Comparison of ENCODE assay signal across 8 mouse cellular contexts in the genomic region with DNA sequence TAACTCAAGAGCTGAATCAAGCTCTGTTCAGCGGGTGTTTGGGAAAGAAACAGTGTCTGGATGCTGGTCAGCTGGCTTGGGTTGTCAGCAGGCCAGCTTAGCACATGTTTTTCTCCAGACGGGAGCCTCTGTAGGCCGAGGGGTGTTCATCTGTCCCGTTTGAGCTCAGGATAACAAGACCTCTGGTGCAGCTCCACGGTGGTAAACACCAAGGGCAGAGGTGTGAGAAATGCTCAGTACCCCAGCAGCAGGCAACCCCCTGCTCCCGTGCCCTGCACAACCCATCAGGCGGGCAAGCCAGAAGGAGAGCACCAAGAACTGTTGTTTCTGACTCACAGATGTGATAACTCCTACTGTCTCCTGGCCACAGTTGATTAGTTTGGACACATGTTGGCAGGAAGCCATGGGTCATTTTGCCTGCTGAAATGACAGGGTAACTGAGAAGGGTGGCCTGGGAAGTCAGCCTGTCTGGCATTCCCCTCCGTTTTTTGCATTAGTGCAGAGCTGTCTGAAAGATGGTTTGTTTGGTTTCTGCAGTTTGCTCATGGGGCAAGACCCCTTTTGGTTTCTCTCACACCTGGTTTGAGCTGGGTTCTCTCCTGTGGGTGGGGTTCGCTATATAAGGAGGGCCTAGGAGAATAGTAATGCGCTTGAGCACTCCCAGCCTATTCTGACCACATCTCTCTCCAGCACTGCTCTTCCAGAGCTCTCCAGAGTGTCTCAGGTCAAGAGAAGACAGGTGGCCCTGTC. TPM values are rescaled to one million over a fixed set of nuclear protein-coding genes. Genes with fewer than 3 reads are reported as not detected.
DNase-seq lines count a peak whose midpoint lies in the region; ATAC-seq and TF ChIP-seq lines count a peak whose summit lies in the region.

No protein-coding gene starts in this region.

- peaks cover 28% of the 10 kb centered on the region for H3K4me1 ChIP-seq in lung, adult 2 months (ENCODE audit: control insufficient read depth, insufficient read depth, low read length)
- H3K4me1 ChIP-seq in embryonic facial prominence, embryonic 14.5 days (ENCODE audit: control insufficient read depth, insufficient read depth, low read length), result peaks cover 42% of the 10 kb centered on the region
- H3K4me1 ChIP-seq in heart, embryonic 12.5 days (replicated peaks), result peaks cover 87% of the 10 kb centered on the region

- H3K36me3 ChIP-seq in embryonic facial prominence, embryonic 14.5 days (ENCODE audit: control insufficient read depth, insufficient read depth, low read length), result no peaks in the 10 kb centered on the region
- peaks cover 24% of the 10 kb centered on the region for H3K36me3 ChIP-seq in heart, embryonic 12.5 days

- peak; percentile 50 to 66 for DNase-seq in lung, adult 18-20 months
- no peak for DNase-seq in lung, adult 2 months
- DNase-seq in embryonic facial prominence, embryonic 14.5 days (ENCODE audit: low spot score), result peak; percentile 75
- peak; percentile 68 to 75 for DNase-seq in kidney, postnatal 4 days
- DNase-seq in lung, postnatal 25 days (ENCODE audit: low spot score), result peak; percentile 54
- DNase-seq in right cerebral cortex, postnatal 10 days (ENCODE audit: low spot score in 2 of 2), result peak; percentile 44 to 71
- DNase-seq in thymus, postnatal 4 days, result no peak

- H3K9ac ChIP-seq in embryonic facial prominence, embryonic 14.5 days (ENCODE audit: low read depth, low read length), result no peak overlapping the region
- H3K9ac ChIP-seq in heart, embryonic 12.5 days, result peak overlapping the region; percentile 46; the same call in 1 of the 2 replicates

- H3K4me2 ChIP-seq in embryonic facial prominence, embryonic 14.5 days (ENCODE audit: low read depth, low read length), result peak overlapping the region; percentile 18; the same call in 1 of the 2 replicates
- peak overlapping the region; percentile 36 for H3K4me2 ChIP-seq in heart, embryonic 12.5 days

- H3K27me3 ChIP-seq in embryonic facial prominence, embryonic 14.5 days (replicated peaks; ENCODE audit: control insufficient read depth, insufficient read depth, low read length), result no peaks in the 10 kb centered on the region
- no peaks in the 10 kb centered on the region for H3K27me3 ChIP-seq in heart, embryonic 12.5 days (replicated peaks)

- peak; percentile 67 for ATAC-seq in embryonic facial prominence, embryonic 14.5 days (ENCODE audit: low read depth)
- peak; percentile 65 for ATAC-seq in heart, embryonic 12.5 days (ENCODE audit: insufficient number of reproducible peaks, low FRiP score)

- H3K27ac ChIP-seq in embryonic facial prominence, embryonic 14.5 days (replicated peaks; ENCODE audit: low read depth, low read length), result peak overlapping the region; percentile 68
- H3K27ac ChIP-seq in heart, embryonic 12.5 days (ENCODE audit: poor library complexity, severe bottlenecking), result peak overlapping the region; percentile 88

- H3K4me3 ChIP-seq in lung, adult 2 months (replicated peaks; ENCODE audit: extremely low read depth, low read depth, low read length), result no peak overlapping the region
- no peak overlapping the region for H3K4me3 ChIP-seq in embryonic facial prominence, embryonic 14.5 days (ENCODE audit: low read depth, low read length)
- H3K4me3 ChIP-seq in heart, embryonic 12.5 days, result no peak overlapping the region

- no peaks in the 10 kb centered on the region for H3K9me3 ChIP-seq in embryonic facial prominence, embryonic 14.5 days (ENCODE audit: control insufficient read depth, low read length)
- H3K9me3 ChIP-seq in heart, embryonic 12.5 days (replicated peaks), result no peaks in the 10 kb centered on the region

- TF ChIP-seq POLR2A in lung, adult 2 months (IDR thresholded peaks at IDR 0.05; ENCODE audit: borderline replicate concordance, extremely low read depth, low read depth, low read length), result no peak

- 33% methylated on average over 10 of the region's 10 CpGs for WGBS in lung, adult 2 months
- WGBS in embryonic facial prominence, embryonic 14.5 days, result 41% methylated on average over 10 of the region's 10 CpGs
- 21% methylated on average over 10 of the region's 10 CpGs for WGBS in heart, embryonic 12.5 days

- no peak for TF ChIP-seq CTCF in lung, adult 2 months (IDR thresholded peaks at IDR 0.05; ENCODE audit: insufficient read depth, low read length)

RNA-seq across cellular contexts. Expression of a gene that starts 25.0 kb away (rescaled TPM):
- 9.4 and 15.2 TPM in 2 replicates for polyA plus RNA-seq in lung, adult 2 months (2012; rRNA removed)
- 11.0 and 12.1 TPM in 2 replicates for polyA plus RNA-seq in embryonic facial prominence, embryonic 14.5 days (2014; fragmentation: Nextera tagmentation; extraction: Ambion mirVana)
- 23.1 and 23.3 TPM in 2 replicates for polyA plus RNA-seq in heart, embryonic 12.5 days (2016; fragmentation: Nextera tagmentation; extraction: Ambion mirVana)

Comparison
In these comparisons a context has a peak if more than half of its experiments do, and no peak if none do; other contexts are left out.
1. DNase-seq: peak in lung, adult 18-20 months (2 of 2), embryonic facial prominence, embryonic 14.5 days (single experiment), kidney, postnatal 4 days (2 of 2), lung, postnatal 25 days (single experiment) and right cerebral cortex, postnatal 10 days (2 of 2); none in lung, adult 2 months (single experiment) and thymus, postnatal 4 days (single experiment).